Comparison of ENCODE assay signal across 7 mouse cellular contexts in genomic region chr17:29268682-29269348, GRCm38 (mm10). TPM values are rescaled to one million over a fixed set of nuclear protein-coding genes. Genes with fewer than 3 reads are reported as not detected.
DNase-seq lines count a peak whose midpoint lies in the region; ATAC-seq lines count a peak whose summit lies in the region.

TSS of gene BC004004 (plus strand) at chr17:29268788.

- peaks cover 9% of the 10 kb centered on the region for H3K4me1 ChIP-seq in intestine, embryonic 15.5 days (replicated peaks)
- peaks cover 31% of the 10 kb centered on the region for H3K4me1 ChIP-seq in midbrain, embryonic 10.5 days

- intact Hi-C loops in gastrocnemius, postnatal 36 days (cut with DNase I): loop anchor here (1.0 to 5.0 kb wide), 2 partner anchors 58 to 102 kb away; no protein-coding TSS in a partner anchor
- intact Hi-C loops in left cerebral cortex, postnatal 25 days (cut with DNase I): loop anchor here (2.0 to 5.0 kb wide), 2 partner anchors 102 to 223 kb away; partner anchors contain the start of gene Pim1

- peak within 1 kb of the TSS; percentile 94 for H3K27ac ChIP-seq in intestine, embryonic 15.5 days
- H3K27ac ChIP-seq in midbrain, embryonic 10.5 days (replicated peaks): peak within 1 kb of the TSS; percentile 94

- H3K9me3 ChIP-seq in intestine, embryonic 15.5 days: no peaks in the 10 kb centered on the region
- H3K9me3 ChIP-seq in midbrain, embryonic 10.5 days (replicated peaks): no peaks in the 10 kb centered on the region

- H3K4me2 ChIP-seq in intestine, embryonic 15.5 days (replicated peaks): peak within 1 kb of the TSS; percentile 60

- H3K9ac ChIP-seq in intestine, embryonic 15.5 days: peak within 1 kb of the TSS; percentile 92

- 0% methylated on average over 63 of the region's 63 CpGs for WGBS in intestine, embryonic 15.5 days
- under 1% methylated on average over 62 of the region's 63 CpGs for WGBS in midbrain, embryonic 10.5 days

- H3K4me3 ChIP-seq in intestine, embryonic 15.5 days (replicated peaks): peak within 1 kb of the TSS; percentile 82
- peak within 1 kb of the TSS; percentile 93 for H3K4me3 ChIP-seq in midbrain, embryonic 10.5 days

- peak; percentile 92 to 94 for DNase-seq in adrenal gland, adult 18-20 months (ENCODE audit: low spot score in 2 of 2)
- peak; percentile 97 for DNase-seq in embryo, embryonic 11 days
- peak; percentile 93 to 95 for DNase-seq in gastrocnemius, postnatal 36 days
- DNase-seq in left cerebral cortex, postnatal 25 days (ENCODE audit: low spot score in 2 of 2): peak; percentile 93 to 96
- peak; percentile 97 for DNase-seq in midbrain, embryonic 10.5 days (ENCODE audit: low spot score)
- DNase-seq in right cerebral cortex, postnatal 4 days: peak; percentile 96

- peak; percentile 92 for ATAC-seq in intestine, embryonic 15.5 days

- H3K36me3 ChIP-seq in intestine, embryonic 15.5 days: no peaks in the 10 kb centered on the region
- no peaks in the 10 kb centered on the region for H3K36me3 ChIP-seq in midbrain, embryonic 10.5 days

- H3K27me3 ChIP-seq in intestine, embryonic 15.5 days (replicated peaks): no peaks in the 10 kb centered on the region
- no peaks in the 10 kb centered on the region for H3K27me3 ChIP-seq in midbrain, embryonic 10.5 days (ENCODE audit: low read depth, poor library complexity, severe bottlenecking)

RNA-seq across cellular contexts. Expression of gene BC004004, which starts in this region (rescaled TPM):
- 100 to 1,000 TPM; 111 to 147 TPM for total RNA-seq in adrenal gland, adult 18-20 months (2021)
- total RNA-seq in gastrocnemius, postnatal 36 days (2021): 100 to 1,000 TPM; 104 to 106 TPM
- polyA plus RNA-seq in intestine, embryonic 15.5 days (2015; fragmentation: Nextera tagmentation; extraction: Ambion mirVana): 78.3 and 83.5 TPM in 2 replicates
- 10 to 100 TPM; 86.2 to 93.7 TPM for total RNA-seq in left cerebral cortex, postnatal 25 days (2021)
- 62.8 and 67.9 TPM in 2 replicates for polyA plus RNA-seq in midbrain, embryonic 10.5 days (2016; fragmentation: Nextera tagmentation; extraction: Ambion mirVana)

Comparison
In these comparisons a context has a peak if more than half of its experiments do, and no peak if none do; other contexts are left out.
1. Peak in every context shown above with its lines: DNase-seq, ATAC-seq, H3K4me3 ChIP-seq and H3K27ac ChIP-seq.